Comparison of ENCODE assay signal across 11 mouse cellular contexts in genomic region chr16:32076406-32076805, GRCm38 (mm10). TPM values are rescaled to one million over a fixed set of nuclear protein-coding genes. Genes with fewer than 3 reads are reported as not detected.
DNase-seq lines count a peak whose midpoint lies in the region; ATAC-seq and TF ChIP-seq lines count a peak whose summit lies in the region.
"Had no signal": no experiment of that assay in that cellular context is flagged by ENCODE, and none has a peak within 500 bp of the region (broad histone marks: within the 10 kb centered on the region; RNA-seq: fewer than 3 reads in every experiment).

No protein-coding gene starts in this region.

- ATAC-seq in heart, embryonic 13.5 days (ENCODE audit: extremely low read depth, insufficient number of reproducible peaks, low FRiP score, low TSS enrichment), result no peak
- ATAC-seq in heart, embryonic 12.5 days (ENCODE audit: insufficient number of reproducible peaks, low FRiP score), result no peak
- ATAC-seq in kidney, embryonic 15.5 days (replicated peaks; ENCODE audit: low FRiP score), result no peak
- ATAC-seq: midbrain, embryonic 16.5 days had no signal

- no peak for TF ChIP-seq EP300 in CH12.LX (IDR thresholded peaks at IDR 0.05; ENCODE audit: low read length)

- DNase-seq in kidney, postnatal 14 days, result no peak
- DNase-seq in 416B (ENCODE audit: low read depth) (peak; percentile 21), CH12.LX (ENCODE audit: extremely low read depth) (no peak)
- no peak for DNase-seq in spleen, adult 18-20 months
- DNase-seq: cerebellum, postnatal 14 days; kidney, adult 8-10 months; right cerebral cortex, postnatal 4 days had no signal

- H3K79me2 ChIP-seq in CH12.LX (replicated peaks; ENCODE audit: control insufficient read depth, extremely low read depth, insufficient read depth, poor library complexity, severe bottlenecking), result peaks cover 65% of the 10 kb centered on the region

- 0 out of 2 replicates have a peak, but pooled peaks cover 5% of the 10 kb centered on the region for H3K36me3 ChIP-seq in heart, embryonic 13.5 days
- no peaks in the 10 kb centered on the region for H3K36me3 ChIP-seq in heart, embryonic 12.5 days
- H3K36me3 ChIP-seq in kidney, embryonic 15.5 days, result no peaks in the 10 kb centered on the region
- H3K36me3 ChIP-seq in CH12.LX (replicated peaks in 1 of 2; ENCODE audit: control insufficient read depth in 1 of 2, insufficient read depth in 1 of 2, low read length in 1 of 2), result peaks cover 4 to 25% of the 10 kb centered on the region in 2 experiments

- H3K4me3 ChIP-seq in heart, embryonic 13.5 days, result no peak overlapping the region; the same call in 1 of the 2 replicates
- H3K4me3 ChIP-seq in heart, embryonic 12.5 days, result no peak overlapping the region
- H3K4me3 ChIP-seq in kidney, embryonic 15.5 days (replicated peaks), result no peak overlapping the region
- peak overlapping the region in 1 of 3 experiments; percentile 5 for H3K4me3 ChIP-seq in CH12.LX (replicated peaks in 1 of 3; ENCODE audit: low read depth in 2 of 3, low read length in 2 of 3, poor library complexity in 1 of 3)

- dilution Hi-C loops in CH12.LX (cut with MboI; ENCODE audit: extremely low pct_ligation_motif_present, extremely low pct_unique_long_range_greater_than_20kb, low sequenced_read_pairs), result no loop called here

- 60% methylated on average over 3 of the region's 3 CpGs for WGBS in heart, embryonic 13.5 days
- WGBS in heart, embryonic 12.5 days, result 67% methylated on average over 3 of the region's 3 CpGs
- WGBS in kidney, embryonic 15.5 days, result 55% methylated on average over 3 of the region's 3 CpGs

- no peak for TF ChIP-seq RAD21 in CH12.LX (IDR thresholded peaks at IDR 0.05; ENCODE audit: low read depth, low read length)

- no peak for TF ChIP-seq CTCF in CH12.LX (conservative IDR thresholded peaks at IDR 0.05 in 1 of 2, IDR thresholded peaks at IDR 0.05 in 1 of 2; ENCODE audit: low read depth in 2 of 2, low read length in 2 of 2)

- H3K27ac ChIP-seq in heart, embryonic 13.5 days (replicated peaks), result 0 out of 2 replicates have a peak overlapping the region, but pooled peaks have one; percentile 36
- H3K27ac ChIP-seq in heart, embryonic 12.5 days (ENCODE audit: poor library complexity, severe bottlenecking), result no peak overlapping the region
- no peak overlapping the region for H3K27ac ChIP-seq in kidney, embryonic 15.5 days
- no peak overlapping the region for H3K27ac ChIP-seq in CH12.LX (ENCODE audit: insufficient read depth, low read depth)

- in situ Hi-C loops in CH12.LX (cut with MboI; ENCODE audit: low pct_ligation_motif_present, low pct_unique_long_range_greater_than_20kb, low sequenced_read_pairs), result no loop called here

- H3K9me3 ChIP-seq in heart, embryonic 13.5 days, result no peaks in the 10 kb centered on the region
- H3K9me3 ChIP-seq in heart, embryonic 12.5 days (replicated peaks), result no peaks in the 10 kb centered on the region
- H3K9me3 ChIP-seq in kidney, embryonic 15.5 days (replicated peaks), result no peaks in the 10 kb centered on the region
- H3K9me3 ChIP-seq in CH12.LX (replicated peaks; ENCODE audit: low read length), result no peaks in the 10 kb centered on the region

- no peak for TF ChIP-seq POLR2A in CH12.LX (IDR thresholded peaks at IDR 0.05; ENCODE audit: low read depth, low read length)

- H3K4me1 ChIP-seq in heart, embryonic 13.5 days, result peaks cover 36% of the 10 kb centered on the region
- peaks cover 21% of the 10 kb centered on the region for H3K4me1 ChIP-seq in heart, embryonic 12.5 days (replicated peaks)
- peaks cover 37% of the 10 kb centered on the region for H3K4me1 ChIP-seq in kidney, embryonic 15.5 days
- H3K4me1 ChIP-seq in CH12.LX (ENCODE audit: control insufficient read depth in 1 of 2, insufficient read depth in 2 of 2), result peaks cover 9 to 54% of the 10 kb centered on the region in 2 experiments

- no peak overlapping the region for H3K9ac ChIP-seq in heart, embryonic 13.5 days
- H3K9ac ChIP-seq in heart, embryonic 12.5 days, result no peak overlapping the region
- no peak overlapping the region for H3K9ac ChIP-seq in kidney, embryonic 15.5 days
- peak overlapping the region; percentile 88; the same call in 1 of the 2 replicates for H3K9ac ChIP-seq in CH12.LX (ENCODE audit: insufficient read depth, low read depth)

- no peaks in the 10 kb centered on the region for H3K27me3 ChIP-seq in heart, embryonic 13.5 days (replicated peaks)
- H3K27me3 ChIP-seq in heart, embryonic 12.5 days (replicated peaks), result no peaks in the 10 kb centered on the region
- no peaks in the 10 kb centered on the region for H3K27me3 ChIP-seq in kidney, embryonic 15.5 days
- no peaks in the 10 kb centered on the region for H3K27me3 ChIP-seq in CH12.LX (replicated peaks)

- peak overlapping the region; percentile 90 for H3K4me2 ChIP-seq in heart, embryonic 13.5 days
- H3K4me2 ChIP-seq in heart, embryonic 12.5 days, result no peak overlapping the region
- peak overlapping the region; percentile 14 for H3K4me2 ChIP-seq in kidney, embryonic 15.5 days
- H3K4me2 ChIP-seq in CH12.LX (ENCODE audit: insufficient read depth, low read depth, poor library complexity, severe bottlenecking), result peak overlapping the region; percentile 92

TF ChIP-seq in CH12.LX, 34 proteins besides CTCF, POLR2A, EP300 and RAD21:
- no peak for TF ChIP-seq PAX5 (IDR thresholded peaks at IDR 0.05; ENCODE audit: low read length)
- no peak for TF ChIP-seq RCOR1 (conservative IDR thresholded peaks at IDR 0.05; ENCODE audit: low read depth, low read length)
- no peak for TF ChIP-seq ELF1 (IDR thresholded peaks at IDR 0.05; ENCODE audit: low read depth, low read length)
- TF ChIP-seq ZC3H11A (IDR thresholded peaks at IDR 0.05; ENCODE audit: low read depth, low read length), result no peak
- TF ChIP-seq USF2 (conservative IDR thresholded peaks at IDR 0.05; ENCODE audit: low read depth, low read length), result no peak
- no peak for TF ChIP-seq SIN3A (IDR thresholded peaks at IDR 0.05; ENCODE audit: low read length)
- no peak for TF ChIP-seq NRF1 (IDR thresholded peaks at IDR 0.05; ENCODE audit: low read depth, low read length)
- no peak for TF ChIP-seq MAFK (IDR thresholded peaks at IDR 0.05; ENCODE audit: insufficient replicate concordance, low read length)
- no peak for TF ChIP-seq MXI1 (IDR thresholded peaks at IDR 0.05; ENCODE audit: low read depth, low read length)

RNA-seq across cellular contexts. Expression of gene Pak2, which starts 2.7 kb away (rescaled TPM):
- polyA plus RNA-seq in heart, embryonic 13.5 days (2015; fragmentation: Nextera tagmentation; extraction: Ambion mirVana), result 23.1 and 23.2 TPM in 2 replicates
- polyA plus RNA-seq in heart, embryonic 12.5 days (2016; fragmentation: Nextera tagmentation; extraction: Ambion mirVana), result 34.8 and 36.2 TPM in 2 replicates
- 37.5 and 39.0 TPM in 2 replicates for polyA plus RNA-seq in kidney, embryonic 15.5 days (2015; fragmentation: Nextera tagmentation; extraction: Ambion mirVana)
- total RNA-seq in CH12.LX (2012; rRNA removed), result 37.2 and 43.5 TPM in 2 replicates
- 69.8 and 73.1 TPM in 2 replicates for total RNA-seq in CH12.LX (2014; rRNA removed)
- polyA plus RNA-seq in CH12.LX (2012; ENCODE audit: insufficient read length, low read depth), result 69.0 and 79.7 TPM in 2 replicates

RNA-seq across cellular contexts. Expression of gene Pigx, which starts 23.1 kb away (rescaled TPM):
- 82.2 and 82.5 TPM in 2 replicates for polyA plus RNA-seq in heart, embryonic 13.5 days (2015; fragmentation: Nextera tagmentation; extraction: Ambion mirVana)
- 76.0 and 76.1 TPM in 2 replicates for polyA plus RNA-seq in heart, embryonic 12.5 days (2016; fragmentation: Nextera tagmentation; extraction: Ambion mirVana)
- 127 and 131 TPM in 2 replicates for polyA plus RNA-seq in kidney, embryonic 15.5 days (2015; fragmentation: Nextera tagmentation; extraction: Ambion mirVana)
- total RNA-seq in CH12.LX (2012; rRNA removed) (47.1 and 48.1 TPM in 2 replicates), CH12.LX (2014; rRNA removed) (83.0 and 94.7 TPM in 2 replicates)
- 46.4 and 48.1 TPM in 2 replicates for polyA plus RNA-seq in CH12.LX (2012; ENCODE audit: insufficient read length, low read depth)

RNA-seq across cellular contexts. Expression of gene Cep19, which starts 23.2 kb away (rescaled TPM):
- 18.3 and 20.7 TPM in 2 replicates for polyA plus RNA-seq in heart, embryonic 13.5 days (2015; fragmentation: Nextera tagmentation; extraction: Ambion mirVana)
- polyA plus RNA-seq in heart, embryonic 12.5 days (2016; fragmentation: Nextera tagmentation; extraction: Ambion mirVana), result 20.9 and 22.7 TPM in 2 replicates
- 38.3 and 39.8 TPM in 2 replicates for polyA plus RNA-seq in kidney, embryonic 15.5 days (2015; fragmentation: Nextera tagmentation; extraction: Ambion mirVana)
- total RNA-seq in CH12.LX (2012; rRNA removed) (17.6 and 23.0 TPM in 2 replicates), CH12.LX (2014; rRNA removed) (31.3 and 37.3 TPM in 2 replicates)
- 29.4 and 34.9 TPM in 2 replicates for polyA plus RNA-seq in CH12.LX (2012; ENCODE audit: insufficient read length, low read depth)
